Mouse (Mus musculus): Measurements from ENCODE around the gene Mrps5.
"Not testable (repeated sequence)": the region's sequence is repeated elsewhere in the genome, so short reads cannot be mapped to it uniquely, and the experiment has no call there.

The Mrps5 gene

GRCm38 (mm10) chr2:127586694-127587513 lies at the start of gene Mrps5, which contains the start of gene Zfp661:
Mrps5 (plus strand) TSS chr2:127587222.
Zfp661 (minus strand) TSS chr2:127587094.
- peak; percentile 85 for DNase-seq

GRCm38 (mm10) chr2:127537548-127537947 lies 49.5 kb upstream of the Mrps5 start:
- DNase-seq = no peak

GRCm38 (mm10) chr2:127539494-127539893 lies 47.5 kb upstream of the Mrps5 start:
- DNase-seq = peak; percentile 40

- no peak for DNase-seq
Measured at GRCm38 (mm10) chr2:127541185-127541584, 45.8 kb upstream of the Mrps5 start, which contains the start of gene Prom2. Prom2 (minus strand) TSS chr2:127541467.

GRCm38 (mm10) chr2:127541697-127542096 lies 45.3 kb upstream of the Mrps5 start:
- no peak for DNase-seq

GRCm38 (mm10) chr2:127548342-127549074 lies 38.5 kb upstream of the Mrps5 start:
- DNase-seq = no peak

- no peak for DNase-seq
Measured at GRCm38 (mm10) chr2:127549711-127550110, 37.3 kb upstream of the Mrps5 start.

- DNase-seq = no peak
Measured at GRCm38 (mm10) chr2:127550446-127550845, 36.6 kb upstream of the Mrps5 start.

GRCm38 (mm10) chr2:127551078-127551477 lies 35.9 kb upstream of the Mrps5 start:
- peak; percentile 35 for DNase-seq

GRCm38 (mm10) chr2:127559070-127559966 lies 27.7 kb upstream of the Mrps5 start:
- peak; percentile 92 for DNase-seq

GRCm38 (mm10) chr2:127573322-127573721 lies 13.7 kb upstream of the Mrps5 start:
- DNase-seq = no peak

- DNase-seq = peak; percentile 92
Measured at GRCm38 (mm10) chr2:127584436-127584858, 2.6 kb upstream of the Mrps5 start.

GRCm38 (mm10) chr2:127587514-127587844 lies 457 bp downstream of the Mrps5 start:
- no peak for DNase-seq

- no peak for DNase-seq
Measured at GRCm38 (mm10) chr2:127588897-127589296, 1.9 kb downstream of the Mrps5 start.

GRCm38 (mm10) chr2:127590204-127590603 lies 3.2 kb downstream of the Mrps5 start:
- DNase-seq = peak; percentile 69

GRCm38 (mm10) chr2:127590840-127591239 lies 3.8 kb downstream of the Mrps5 start:
- DNase-seq = peak; percentile 61

GRCm38 (mm10) chr2:127603383-127603782 lies 16.4 kb downstream of the Mrps5 start:
- DNase-seq = not testable (repeated sequence)

- no peak for DNase-seq
Measured at GRCm38 (mm10) chr2:127605203-127605602, 18.2 kb downstream of the Mrps5 start.

- DNase-seq = no peak
Measured at GRCm38 (mm10) chr2:127608234-127608633, 21.2 kb downstream of the Mrps5 start.

- no peak for DNase-seq
Measured at GRCm38 (mm10) chr2:127608986-127609385, 22.0 kb downstream of the Mrps5 start.

GRCm38 (mm10) chr2:127611386-127611785 lies 24.4 kb downstream of the Mrps5 start:
- no peak for DNase-seq

- no peak for DNase-seq
Measured at GRCm38 (mm10) chr2:127612288-127612687, 25.3 kb downstream of the Mrps5 start.

- peak; percentile 4 for DNase-seq
Measured at GRCm38 (mm10) chr2:127619311-127619710, 32.3 kb downstream of the Mrps5 start.
